Mouse (Mus musculus) lung, postnatal 0 days (tissue): ENCODE data around the gene Mgat1.

ENCODE experiments used
- CTCF ChIP-seq: IDR thresholded peaks from 2 replicates; pipeline ENCODE4 v1.5.1; 2016; ENCODE audit warnings: antibody characterized with exemption, mild to moderate bottlenecking
- EP300 ChIP-seq: IDR thresholded peaks from 2 replicates; pipeline ENCODE4 v1.6.1; 2016; ENCODE audit warnings: antibody characterized with exemption, mild to moderate bottlenecking, control low read depth

GRCm38 (mm10) chr11:49264622-49265021, 20.6 kb downstream of the Mgat1 start:
- TF ChIP-seq EP300, result no peak
- TF ChIP-seq CTCF, result no peak
